Mouse (Mus musculus) C2C12 (cell line): ENCODE results near the gene Ccdc82.

ENCODE experiments used
- CTCF ChIP-seq: IDR thresholded peaks from one replicate; pipeline ENCODE4 v1.5.1; 2011; ENCODE audit not compliant: control insufficient read depth, insufficient read depth, insufficient read length
- USF1 ChIP-seq: IDR thresholded peaks from one replicate; pipeline ENCODE4 v1.6.1; 2011; ENCODE audit warnings: low read depth, mild to moderate bottlenecking, control low read depth, moderate library complexity

DNA sequence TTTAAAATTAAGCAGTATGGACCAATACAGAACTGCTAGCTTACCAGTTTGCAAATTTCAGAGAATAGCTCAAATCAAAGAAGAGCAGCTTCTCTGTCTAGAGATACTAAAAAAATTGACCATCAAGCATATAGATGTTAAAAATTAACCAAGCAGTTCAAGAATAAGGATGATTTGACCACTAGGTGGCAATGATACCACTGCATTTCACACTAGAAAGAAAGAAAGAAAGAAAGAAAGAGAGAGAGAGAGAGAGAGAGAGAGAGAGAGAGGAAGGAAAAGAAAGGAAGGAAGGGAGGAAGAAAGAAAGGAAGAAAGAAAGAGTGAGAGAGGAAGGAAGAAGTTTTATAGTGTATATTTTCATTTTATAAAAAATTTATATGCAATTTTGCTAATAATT, 4.4 kb upstream of the Ccdc82 start:
- no peak for TF ChIP-seq CTCF
- TF ChIP-seq USF1: no peak
